Mouse (Mus musculus): ENCODE measurements around the gene Stim2. TPM values are rescaled to one million over a fixed set of nuclear protein-coding genes. Genes with fewer than 3 reads are reported as not detected.

Gene Stim2
- total RNA-seq, 2 experiments from 2014 or later: 70.2 to 77.6 TPM

GRCm38 (mm10) chr5:53988053-53988452 is 10.2 kb upstream of the Stim2 start:
- no peak for DNase-seq (ENCODE audit: low spot score in 2 of 2)
- intact Hi-C loops (cut with DNase I): no loop called here

DNA sequence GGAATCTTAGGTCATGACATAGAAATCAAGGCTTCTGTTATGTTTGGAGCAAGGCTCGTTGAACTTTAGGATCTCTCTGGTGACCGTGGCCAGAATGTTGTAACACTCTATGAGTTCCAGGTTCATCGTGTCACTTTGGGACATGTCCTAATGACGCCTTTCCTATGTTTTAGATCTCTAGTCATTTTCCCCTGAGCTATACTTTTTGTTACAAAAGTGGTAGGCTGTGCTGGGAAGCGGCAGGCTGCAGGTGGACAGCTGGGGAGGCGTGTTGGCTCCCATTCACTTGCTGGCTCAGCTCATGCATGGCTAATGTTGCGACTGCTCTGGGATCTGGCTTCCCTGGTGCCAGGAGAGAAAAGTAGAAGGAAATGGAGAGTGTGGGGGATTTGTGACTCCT is 5.7 kb upstream of the Stim2 start:
- intact Hi-C loops (cut with DNase I): no loop called here
- peak; percentile 79 to 83 for DNase-seq (ENCODE audit: low spot score in 2 of 2)

- intact Hi-C loops (cut with DNase I): no loop called here
- no peak for DNase-seq (ENCODE audit: low spot score in 2 of 2)
Measured at GRCm38 (mm10) chr5:53994576-53994975, 3.7 kb upstream of the Stim2 start.

GRCm38 (mm10) chr5:53995316-53995715 is 3.0 kb upstream of the Stim2 start:
- peak; percentile 84 to 89 for DNase-seq (ENCODE audit: low spot score in 2 of 2)
- intact Hi-C loops (cut with DNase I): loop anchor here (5.0 kb wide), 3 partner anchors 52 to 403 kb away; no protein-coding TSS in a partner anchor

GRCm38 (mm10) chr5:53996822-53997221 is 1.5 kb upstream of the Stim2 start:
- no peak for DNase-seq (ENCODE audit: low spot score in 2 of 2)
- intact Hi-C loops (cut with DNase I): loop anchor here (5.0 kb wide), 3 partner anchors 50 to 405 kb away; no protein-coding TSS in a partner anchor

- intact Hi-C loops (cut with DNase I): loop anchor here (2.0 to 5.0 kb wide), 5 partner anchors 48 to 407 kb away; no protein-coding TSS in a partner anchor
- peak; percentile 70 to 71 for DNase-seq (ENCODE audit: low spot score in 2 of 2)
Measured at GRCm38 (mm10) chr5:53998743-53999460, 603 bp downstream of the Stim2 start.

- intact Hi-C loops (cut with DNase I): loop anchor here (2.0 to 5.0 kb wide), 5 partner anchors 48 to 407 kb away; no protein-coding TSS in a partner anchor
- DNase-seq (ENCODE audit: low spot score in 2 of 2): no peak
Measured at GRCm38 (mm10) chr5:53999461-53999770, 1.1 kb downstream of the Stim2 start.

GRCm38 (mm10) chr5:53999831-54000230 is 1.5 kb downstream of the Stim2 start:
- intact Hi-C loops (cut with DNase I): loop anchor here (2.0 to 5.0 kb wide), 5 partner anchors 47 to 408 kb away; no protein-coding TSS in a partner anchor
- DNase-seq (ENCODE audit: low spot score in 2 of 2): no peak

GRCm38 (mm10) chr5:54001021-54001420 is 2.7 kb downstream of the Stim2 start:
- DNase-seq (ENCODE audit: low spot score in 2 of 2): no peak
- intact Hi-C loops (cut with DNase I): no loop called here

DNA sequence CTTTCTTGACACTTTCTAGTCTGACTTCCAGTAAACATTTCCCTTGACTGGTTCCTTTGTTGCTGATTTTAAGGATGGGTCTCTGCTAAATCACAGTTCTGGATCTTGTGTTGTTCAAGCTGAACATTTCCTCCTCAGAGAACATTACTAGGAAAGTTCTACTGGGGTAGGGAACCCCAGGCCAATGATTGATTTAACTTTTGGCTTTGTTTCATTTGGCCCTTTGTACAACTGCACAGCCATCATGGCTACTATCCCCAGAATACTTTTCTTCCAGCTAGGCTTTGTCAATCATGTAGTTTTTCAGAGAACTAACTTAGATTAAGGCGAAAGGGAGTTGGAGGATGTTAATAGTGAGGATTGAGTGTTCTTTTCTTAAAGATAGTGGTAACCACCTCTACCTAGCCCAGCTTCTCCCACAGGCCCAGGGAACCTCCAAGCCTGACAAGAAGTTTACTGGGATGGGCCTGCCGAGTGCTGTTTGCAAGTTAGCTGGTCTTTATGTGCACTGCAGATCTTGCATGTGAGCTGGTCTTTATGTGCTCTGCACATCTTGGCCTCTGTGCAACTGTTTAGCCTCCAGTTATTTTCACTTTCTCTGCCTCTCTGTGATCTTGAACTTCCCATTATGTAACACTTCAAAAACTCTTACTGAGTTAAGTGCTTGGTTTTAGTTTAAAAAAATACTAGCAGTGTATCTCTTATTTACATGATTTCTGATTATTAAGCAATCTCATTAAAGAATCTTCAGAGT is 7.0 kb downstream of the Stim2 start:
- intact Hi-C loops (cut with DNase I): no loop called here
- DNase-seq (ENCODE audit: low spot score in 2 of 2): no peak

- DNase-seq (ENCODE audit: low spot score in 2 of 2): no peak
- intact Hi-C loops (cut with DNase I): no loop called here
Measured at GRCm38 (mm10) chr5:54005865-54006225, 7.5 kb downstream of the Stim2 start.

DNA sequence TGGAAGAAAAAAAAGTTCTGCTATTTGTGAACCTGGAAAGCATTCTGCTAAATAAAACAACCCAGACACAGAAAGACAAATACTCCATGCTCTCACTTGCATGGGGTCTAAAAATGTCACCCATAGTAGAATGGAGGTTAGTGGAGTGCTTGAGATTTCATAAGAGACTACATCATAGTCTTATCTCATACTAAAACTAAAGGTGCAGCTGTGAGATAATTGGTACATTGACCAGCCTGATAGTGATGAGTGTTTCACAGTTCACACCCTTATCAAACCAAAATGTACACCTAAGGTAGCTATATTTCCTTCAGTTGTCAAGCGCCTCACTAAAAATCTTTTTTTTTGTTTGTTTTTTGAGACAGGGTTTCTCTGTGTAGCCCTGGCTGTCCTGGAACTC is 8.5 kb downstream of the Stim2 start:
- intact Hi-C loops (cut with DNase I): no loop called here
- no peak for DNase-seq (ENCODE audit: low spot score in 2 of 2)

- no peak for DNase-seq (ENCODE audit: low spot score in 2 of 2)
- intact Hi-C loops (cut with DNase I): no loop called here
Measured at GRCm38 (mm10) chr5:54007617-54008016, 9.3 kb downstream of the Stim2 start.

- intact Hi-C loops (cut with DNase I): no loop called here
- no peak for DNase-seq (ENCODE audit: low spot score in 2 of 2)
Measured at GRCm38 (mm10) chr5:54013271-54013670, 15.0 kb downstream of the Stim2 start.

GRCm38 (mm10) chr5:54017143-54017542 is 18.8 kb downstream of the Stim2 start:
- intact Hi-C loops (cut with DNase I): no loop called here
- DNase-seq (ENCODE audit: low spot score in 2 of 2): no peak

GRCm38 (mm10) chr5:54018856-54019255 is 20.6 kb downstream of the Stim2 start:
- intact Hi-C loops (cut with DNase I): no loop called here
- DNase-seq (ENCODE audit: low spot score in 2 of 2): no peak

GRCm38 (mm10) chr5:54019546-54019945 is 21.2 kb downstream of the Stim2 start:
- DNase-seq (ENCODE audit: low spot score in 2 of 2): no peak
- intact Hi-C loops (cut with DNase I): no loop called here

GRCm38 (mm10) chr5:54024610-54025009 is 26.3 kb downstream of the Stim2 start:
- no peak for DNase-seq (ENCODE audit: low spot score in 2 of 2)
- intact Hi-C loops (cut with DNase I): no loop called here

- no peak for DNase-seq (ENCODE audit: low spot score in 2 of 2)
- intact Hi-C loops (cut with DNase I): no loop called here
Measured at GRCm38 (mm10) chr5:54025630-54026029, 27.3 kb downstream of the Stim2 start.

DNA sequence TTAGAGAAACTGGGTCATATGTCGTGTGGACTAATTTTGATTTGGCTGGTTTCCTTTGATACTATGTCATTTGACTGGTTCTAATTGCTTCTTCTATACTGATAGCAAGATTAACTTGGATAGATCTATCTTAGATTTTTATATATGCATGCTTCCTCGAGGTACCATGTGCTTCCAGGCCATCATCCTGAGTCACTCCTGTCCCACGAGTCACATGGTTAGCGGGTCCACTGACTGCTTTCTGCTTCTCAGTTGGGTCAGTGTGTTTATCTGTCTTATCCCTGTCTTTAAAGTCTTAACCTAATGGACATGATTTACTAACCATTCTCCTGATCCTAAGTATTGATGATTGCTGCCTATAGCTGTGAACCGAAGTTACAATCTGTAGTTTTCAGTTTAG is 34.9 kb downstream of the Stim2 start:
- intact Hi-C loops (cut with DNase I): no loop called here
- DNase-seq (ENCODE audit: low spot score in 2 of 2): no peak

DNA sequence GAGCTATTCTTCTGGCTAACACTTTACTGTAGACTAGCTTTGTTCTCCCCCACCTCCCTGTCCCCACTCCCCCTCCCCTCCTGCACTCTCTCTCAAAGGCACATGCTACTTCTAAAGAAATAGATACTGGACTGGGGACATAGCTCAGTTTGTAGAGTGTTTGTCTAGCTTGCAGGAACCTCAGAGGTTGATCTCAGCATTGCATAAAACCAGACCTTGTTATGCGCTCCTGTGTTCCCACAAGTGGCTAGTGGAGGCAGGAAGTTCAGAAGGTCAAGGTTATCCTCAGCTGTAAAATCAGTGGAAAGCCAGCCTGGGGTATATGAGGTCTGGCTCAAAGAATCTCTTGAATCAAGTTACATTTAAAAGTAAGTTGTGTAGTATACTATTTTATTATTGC is 36.4 kb downstream of the Stim2 start:
- intact Hi-C loops (cut with DNase I): no loop called here
- no peak for DNase-seq (ENCODE audit: low spot score in 2 of 2)
